Mouse (Mus musculus) brain, embryonic 14.5 days (tissue): ENCODE results near the gene Mms19.

ENCODE experiments used
- CTCF ChIP-seq: fragments of 200-500 bp; IDR thresholded peaks from 2 replicates; pipeline ENCODE4 v1.5.1; 2012; ENCODE audit warnings: inconsistent platforms, mild to moderate bottlenecking, moderate library complexity, borderline replicate concordance; ENCODE audit not compliant: insufficient read depth, insufficient read length; ENCODE audit errors: extremely low read depth
- POLR2A ChIP-seq: fragments of 200-500 bp; IDR thresholded peaks from 2 replicates; pipeline ENCODE4 v1.6.1; 2012; ENCODE audit warnings: mild to moderate bottlenecking, inconsistent platforms, borderline replicate concordance; ENCODE audit not compliant: poor library complexity, insufficient read depth, insufficient read length, severe bottlenecking; ENCODE audit errors: extremely low read depth

GRCm38 (mm10) chr19:41912121-41913080, 68.6 kb downstream of the Mms19 start:
- TF ChIP-seq CTCF (0 out of 2 replicates have a peak, but pooled peaks have one; percentile 4), POLR2A (0 out of 2 replicates have a peak, but pooled peaks have one; percentile 12)
